Mouse (Mus musculus) heart, adult 11 months (tissue): ENCODE measurements at regions not wholly inside any gene's neighbourhood (a gene's known extent, or its start where the extent isn't known, plus 50 kb on each side); places are given as distances from the start of the nearest gene placed in this dataset.
A peak's percentile ranks its signal among the peaks of the same experiment; 100 is the strongest.
"Not testable (repeated sequence)": the region's sequence is repeated elsewhere in the genome, so short reads cannot be mapped to it uniquely, and the experiment has no call there.

Experiments
- DNase-seq: peaks from one replicate; pipeline ENCODE4 v3.0.0; 2022

DNA sequence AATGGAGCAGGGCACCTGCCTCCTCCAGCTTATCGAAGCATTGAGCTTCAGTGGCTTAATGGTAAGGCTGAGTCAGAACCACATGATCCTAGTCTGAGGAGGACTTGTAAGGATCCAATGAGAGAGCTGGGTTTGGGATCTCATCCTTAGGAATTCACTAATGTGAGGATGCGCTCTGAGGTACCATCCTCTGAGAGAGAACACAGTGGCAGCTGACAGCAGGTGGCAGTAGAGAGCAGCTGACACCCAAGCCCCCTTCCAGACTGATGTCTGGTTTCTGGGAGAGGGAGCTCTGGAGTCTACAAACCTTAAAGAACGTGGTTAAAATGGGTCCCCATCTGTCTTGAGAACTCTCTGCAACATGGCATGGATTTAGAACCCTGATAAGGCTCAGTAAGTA lies 137.8 kb downstream of the B3glct start:
- no peak for DNase-seq

GRCm38 (mm10) chr5:149818812-149819211 lies 140.8 kb downstream of the B3glct start:
- DNase-seq = no peak

DNA sequence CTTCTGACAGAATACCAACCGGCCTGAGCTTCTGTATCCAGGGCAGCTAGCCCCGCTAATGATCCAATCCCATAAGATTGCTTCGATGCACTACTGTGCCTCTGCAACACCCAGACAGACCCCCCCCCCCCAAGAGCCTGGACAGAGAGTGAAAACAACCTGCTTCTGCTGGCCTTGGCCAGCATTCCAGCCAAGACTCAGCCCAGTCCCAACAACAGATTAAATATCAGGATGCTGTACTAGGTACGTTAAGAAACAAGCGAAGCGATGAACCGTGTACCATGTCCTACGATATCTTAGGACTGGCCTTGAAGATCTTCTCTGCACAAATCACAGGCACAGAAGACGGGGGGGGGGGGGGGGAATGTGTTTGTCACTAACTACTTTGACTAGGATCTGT lies 145.8 kb downstream of the B3glct start:
- no peak for DNase-seq

DNA sequence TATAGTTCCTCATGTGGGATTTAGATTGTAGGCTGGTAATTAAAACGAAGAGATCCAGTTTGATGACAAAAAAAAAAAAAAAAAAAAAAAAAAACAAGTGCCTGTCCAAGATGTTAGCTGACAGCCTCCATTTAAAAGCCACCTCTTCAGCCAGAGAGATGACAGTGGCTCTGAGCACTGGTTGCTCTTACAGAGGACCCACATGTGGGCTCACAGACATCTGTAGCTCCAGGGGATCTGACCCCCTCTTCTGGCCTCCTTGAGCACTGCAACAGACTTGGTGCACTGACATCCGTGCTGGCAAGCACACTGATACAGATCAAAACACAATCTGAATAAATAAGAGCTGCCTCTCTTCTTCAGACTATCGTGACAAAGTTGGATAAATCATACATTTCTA lies 149.6 kb downstream of the B3glct start:
- DNase-seq = no peak

GRCm38 (mm10) chr5:149831122-149831861 lies 153.3 kb downstream of the B3glct start:
- DNase-seq = no peak

- no peak for DNase-seq
These were observed 159.3 kb downstream of the B3glct start for GRCm38 (mm10) chr5:149837379-149837778.

DNA sequence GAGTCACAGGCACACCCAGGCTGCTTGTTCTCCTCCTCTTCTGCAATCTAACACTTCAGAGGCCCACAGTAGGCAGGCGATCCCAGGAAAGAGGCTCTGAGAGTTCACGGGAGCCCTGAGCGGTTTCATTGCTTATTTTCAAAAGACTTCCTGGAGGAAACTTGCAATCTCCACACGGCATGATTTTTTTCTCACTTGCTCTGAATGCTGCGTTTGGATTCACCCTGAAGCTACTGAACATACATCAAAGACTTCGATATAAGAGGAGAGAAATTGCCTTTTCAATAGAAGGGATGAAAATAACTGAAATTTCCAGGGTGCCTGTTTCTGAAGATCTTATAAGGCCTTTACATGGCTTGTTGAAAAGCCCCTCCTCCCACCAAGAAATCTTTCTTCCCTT lies 164.5 kb downstream of the B3glct start:
- no peak for DNase-seq

DNA sequence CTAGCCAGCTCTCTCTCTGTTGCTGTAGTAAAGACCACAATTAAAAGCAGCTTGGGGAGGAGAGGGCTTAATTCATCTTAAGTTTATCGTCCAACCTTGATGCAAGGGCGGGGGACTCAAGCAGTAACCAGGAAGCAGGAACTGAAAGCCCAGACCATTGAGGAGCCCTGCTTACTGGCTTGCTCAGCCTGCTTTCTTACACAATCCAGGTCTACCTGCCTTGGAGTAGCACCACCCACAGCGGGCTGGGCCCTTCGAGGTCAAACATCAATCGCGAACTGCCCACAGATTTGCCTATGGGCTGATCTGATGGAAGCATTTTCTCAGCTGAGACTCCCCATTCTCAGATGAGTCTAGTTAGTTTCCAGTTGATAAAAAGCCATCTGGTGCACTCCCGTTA lies 165.3 kb downstream of the B3glct start:
- DNase-seq = no peak

DNA sequence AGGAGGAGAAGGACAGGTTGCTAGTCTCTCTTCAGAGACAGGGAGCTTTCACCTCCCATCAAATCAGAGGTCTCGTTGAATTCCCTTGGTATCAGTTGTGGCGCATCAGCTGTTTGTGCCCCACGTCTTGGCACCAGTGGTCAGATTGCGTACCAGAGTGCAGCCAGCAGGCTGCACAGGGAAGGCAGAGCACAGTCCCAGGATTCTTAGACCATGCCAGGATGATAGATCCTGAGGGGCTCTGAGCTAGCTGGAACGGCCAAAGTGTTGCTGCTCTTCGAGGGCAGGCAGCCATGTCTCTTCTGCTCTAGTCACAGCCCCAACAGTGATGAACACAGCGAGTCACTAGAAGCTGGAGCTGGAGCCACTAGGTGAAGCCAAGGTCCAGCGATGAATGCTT lies 167.2 kb downstream of the B3glct start:
- DNase-seq = no peak

DNA sequence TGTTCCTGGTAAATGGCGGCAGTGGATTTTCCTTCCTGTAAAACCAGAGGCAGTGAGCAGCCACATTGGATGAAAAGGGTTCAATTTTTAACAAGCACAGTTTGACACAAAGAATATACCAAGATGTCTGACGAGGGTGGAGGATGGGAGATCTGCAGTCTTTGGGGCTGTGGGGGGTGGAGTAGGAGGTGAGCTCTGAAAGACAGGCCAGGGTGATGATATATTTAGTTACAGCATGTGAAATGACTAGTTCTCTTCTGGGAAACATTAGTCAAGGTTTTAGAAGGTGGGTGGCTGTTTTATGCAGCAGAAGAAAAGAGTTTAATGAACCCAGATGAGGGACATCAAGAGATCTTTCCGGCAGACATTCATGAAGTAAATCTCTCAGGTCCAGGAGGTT lies 170.0 kb upstream of the Rxfp2 start:
- no peak for DNase-seq

- peak; percentile 91 for DNase-seq
These were observed 167.5 kb upstream of the Rxfp2 start for GRCm38 (mm10) chr5:149851011-149851410.

DNA sequence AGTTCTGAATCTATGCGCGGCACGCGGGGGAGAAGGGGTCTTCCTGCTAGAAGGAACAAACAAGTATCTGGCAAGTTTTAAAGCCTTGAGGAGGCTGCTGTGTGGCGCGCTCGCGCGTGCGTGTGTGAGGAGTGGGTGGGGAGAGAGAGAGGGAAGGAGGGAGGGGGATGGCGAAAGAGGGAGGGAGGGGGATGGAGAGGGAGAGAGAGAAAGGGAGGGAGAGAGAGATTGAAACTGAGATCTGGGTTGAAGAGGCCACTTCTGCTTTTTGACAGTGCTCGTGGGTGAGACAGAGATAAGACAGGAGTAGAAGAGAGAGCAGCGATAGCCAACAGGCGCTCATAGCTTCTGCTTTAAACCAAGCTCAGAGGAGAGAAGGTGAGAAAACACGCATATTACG lies 166.0 kb upstream of the Rxfp2 start:
- DNase-seq = peak; percentile 85

DNA sequence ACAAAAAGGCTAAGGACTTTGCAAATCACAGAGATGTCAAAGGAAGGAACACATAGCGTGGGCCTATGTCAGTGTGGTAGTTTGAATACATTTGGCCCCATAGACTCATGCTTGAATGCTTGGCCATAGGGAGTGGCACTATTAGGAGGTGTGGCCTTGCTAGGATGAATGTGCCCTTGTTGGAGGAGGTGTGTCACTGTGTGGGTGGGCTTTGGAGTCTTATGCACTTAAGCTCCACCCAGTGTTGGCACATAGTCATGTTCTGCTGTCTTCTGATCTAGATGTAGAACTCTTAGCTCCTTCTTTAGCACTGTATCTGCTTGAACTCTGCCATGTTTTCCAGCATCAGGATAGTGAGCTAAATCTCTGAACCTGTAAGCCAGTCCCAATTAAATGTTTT lies 162.4 kb upstream of the Rxfp2 start:
- peak; percentile 70 for DNase-seq

- peak; percentile 19 for DNase-seq
These were observed 161.5 kb upstream of the Rxfp2 start for GRCm38 (mm10) chr5:149857019-149857418.

GRCm38 (mm10) chr5:149861489-149861962 lies 156.9 kb upstream of the Rxfp2 start:
- peak; percentile 91 for DNase-seq

DNA sequence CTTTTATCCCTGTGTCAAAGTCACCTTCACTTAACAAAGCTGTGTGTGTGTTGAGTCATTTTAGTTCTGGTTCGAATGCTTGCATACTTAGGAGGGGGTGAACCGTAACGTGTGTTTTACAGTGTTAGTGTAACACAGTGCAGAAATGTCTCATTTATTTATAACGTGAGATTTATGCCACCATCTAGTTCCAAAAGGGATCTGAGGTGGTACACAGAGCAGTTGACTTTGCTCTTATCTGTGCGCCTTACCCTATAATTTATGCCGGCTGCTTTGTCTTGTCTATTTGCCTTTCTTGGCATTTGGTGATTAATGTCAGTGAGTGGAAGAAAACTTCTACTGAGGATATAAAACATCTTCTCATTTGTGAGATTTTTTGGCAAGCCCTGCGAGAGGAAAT lies 150.5 kb upstream of the Rxfp2 start:
- peak; percentile 66 for DNase-seq

- DNase-seq = peak; percentile 91
These were observed 149.0 kb upstream of the Rxfp2 start for GRCm38 (mm10) chr5:149869441-149869840.

- peak; percentile 35 for DNase-seq
These were observed 147.9 kb upstream of the Rxfp2 start for GRCm38 (mm10) chr5:149870596-149870995.

GRCm38 (mm10) chr5:149871521-149871920 lies 147.0 kb upstream of the Rxfp2 start:
- DNase-seq = peak; percentile 76

GRCm38 (mm10) chr5:149873482-149874002 lies 144.9 kb upstream of the Rxfp2 start:
- DNase-seq = peak; percentile 53

GRCm38 (mm10) chr5:149874342-149874741 lies 144.1 kb upstream of the Rxfp2 start:
- no peak for DNase-seq

DNA sequence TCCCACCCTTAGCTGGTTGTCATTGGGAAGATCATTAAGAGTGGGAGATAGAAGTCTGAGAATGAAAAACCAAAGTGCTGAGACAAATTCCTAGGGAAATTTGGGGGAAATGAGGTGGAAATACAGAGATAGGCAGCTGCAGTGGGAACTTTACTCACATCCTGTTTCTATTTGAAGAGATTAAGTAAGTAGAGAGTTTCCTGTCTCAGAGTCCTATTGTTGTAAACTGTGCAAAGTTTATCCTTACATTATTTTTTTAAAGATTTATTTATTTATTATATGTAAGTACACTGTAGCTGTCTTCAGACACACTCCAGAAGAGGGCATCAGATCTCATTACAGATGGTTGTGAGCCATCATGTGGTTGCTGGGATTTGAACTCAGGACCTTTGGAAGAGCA lies 126.0 kb upstream of the Rxfp2 start:
- DNase-seq = not testable (repeated sequence)

GRCm38 (mm10) chr5:149906927-149907326 lies 111.5 kb upstream of the Rxfp2 start:
- peak; percentile 12 for DNase-seq

DNA sequence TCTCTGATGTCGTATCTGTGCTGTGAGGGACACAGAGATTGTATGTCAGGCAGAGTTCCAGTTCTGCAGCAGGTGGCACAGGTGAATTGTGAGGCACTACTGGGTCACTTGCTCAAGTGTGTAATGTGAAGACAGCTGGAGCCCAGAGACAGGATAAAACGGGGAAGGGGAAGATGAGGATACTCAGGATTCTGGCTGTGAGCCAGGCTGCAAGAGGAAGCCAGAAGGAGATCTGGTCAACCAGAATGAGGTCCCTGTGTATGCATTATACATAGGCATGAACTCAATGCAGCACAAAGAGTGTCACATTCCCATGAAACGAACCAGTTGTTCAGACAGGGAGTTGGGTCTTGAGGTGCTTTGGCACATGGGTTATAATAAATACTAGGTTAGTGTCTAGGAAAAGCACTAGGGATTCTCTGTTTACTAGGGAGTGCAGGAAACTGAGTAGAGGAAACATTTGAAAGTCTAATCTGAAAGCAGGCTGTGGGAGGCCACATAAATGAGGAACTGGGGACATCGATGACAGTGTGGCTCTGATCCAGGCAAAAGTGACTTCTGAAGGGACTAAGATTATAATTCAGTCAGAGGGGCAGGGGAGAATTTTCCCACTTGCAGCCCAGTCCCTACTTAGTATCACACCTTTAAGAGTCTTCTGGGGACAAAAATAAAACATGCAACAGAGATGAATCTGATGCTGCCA lies 109.9 kb upstream of the Rxfp2 start:
- peak; percentile 88 for DNase-seq
